Mouse (Mus musculus): Measurements from ENCODE around the gene Nme8. TPM values are rescaled to one million over a fixed set of nuclear protein-coding genes. Genes with fewer than 3 reads are reported as not detected.

Nme8 gene
- polyA plus RNA-seq (2017; shearing (Covaris generic)), result not detected

DNA sequence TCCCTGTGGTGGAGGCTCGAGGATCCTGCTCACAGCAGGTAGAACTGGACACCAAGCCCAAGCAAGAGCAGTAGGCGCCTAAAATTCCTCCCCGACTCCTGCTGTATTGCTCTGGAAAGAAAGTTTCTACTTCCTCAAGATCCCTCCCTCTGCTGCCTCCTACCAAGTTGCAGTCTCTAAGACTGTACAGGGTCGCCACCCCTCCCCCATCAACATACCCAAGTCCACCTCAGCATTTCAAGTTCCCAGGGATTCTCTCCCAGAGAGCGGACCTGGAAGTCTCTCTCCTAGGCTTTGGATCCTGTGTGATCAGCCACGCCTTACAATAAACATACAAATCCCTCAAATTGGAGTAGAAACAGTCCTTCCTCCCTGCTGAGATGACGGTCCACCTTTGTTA is at the start of gene Nme8:
Gene Nme8, minus strand, starts transcription at position 5 of the 400 bp plus-strand sequence.

DNA sequence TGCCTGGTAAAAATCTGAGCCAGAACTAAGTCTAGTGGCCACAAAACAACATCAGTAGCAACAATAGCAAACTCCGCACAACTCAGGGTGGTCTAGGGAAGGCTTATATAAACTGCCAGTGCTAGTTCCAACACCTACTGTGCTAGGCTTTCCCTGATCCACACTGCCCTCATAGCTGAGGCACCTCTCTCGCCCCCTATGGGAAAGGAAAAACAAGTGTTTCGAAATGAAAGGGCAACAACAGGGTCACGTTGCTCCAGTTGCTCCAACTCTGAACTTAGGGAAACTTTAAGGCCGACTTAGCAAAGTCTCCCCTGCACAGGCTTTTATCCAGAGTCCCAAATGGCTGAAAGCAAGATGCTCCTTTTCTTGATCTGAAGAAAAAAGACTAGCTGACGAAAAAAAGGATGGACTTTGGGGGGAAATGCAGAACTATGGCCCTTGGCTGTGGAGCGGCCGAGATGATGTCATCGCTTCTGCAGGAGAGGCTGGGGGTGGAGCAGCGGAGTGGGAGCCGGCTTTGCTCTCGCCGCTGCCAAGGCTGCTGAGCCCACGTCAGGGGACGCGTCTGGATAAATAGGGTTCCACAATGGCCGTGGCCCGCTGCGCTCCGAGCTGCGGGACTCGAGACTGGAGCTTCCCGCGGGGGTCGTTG is 74.9 kb downstream of the Nme8 start, which contains the start of gene Sfrp4:
Gene Sfrp4, plus strand, starts transcription at position 532 of the 655 bp plus-strand sequence.

DNA sequence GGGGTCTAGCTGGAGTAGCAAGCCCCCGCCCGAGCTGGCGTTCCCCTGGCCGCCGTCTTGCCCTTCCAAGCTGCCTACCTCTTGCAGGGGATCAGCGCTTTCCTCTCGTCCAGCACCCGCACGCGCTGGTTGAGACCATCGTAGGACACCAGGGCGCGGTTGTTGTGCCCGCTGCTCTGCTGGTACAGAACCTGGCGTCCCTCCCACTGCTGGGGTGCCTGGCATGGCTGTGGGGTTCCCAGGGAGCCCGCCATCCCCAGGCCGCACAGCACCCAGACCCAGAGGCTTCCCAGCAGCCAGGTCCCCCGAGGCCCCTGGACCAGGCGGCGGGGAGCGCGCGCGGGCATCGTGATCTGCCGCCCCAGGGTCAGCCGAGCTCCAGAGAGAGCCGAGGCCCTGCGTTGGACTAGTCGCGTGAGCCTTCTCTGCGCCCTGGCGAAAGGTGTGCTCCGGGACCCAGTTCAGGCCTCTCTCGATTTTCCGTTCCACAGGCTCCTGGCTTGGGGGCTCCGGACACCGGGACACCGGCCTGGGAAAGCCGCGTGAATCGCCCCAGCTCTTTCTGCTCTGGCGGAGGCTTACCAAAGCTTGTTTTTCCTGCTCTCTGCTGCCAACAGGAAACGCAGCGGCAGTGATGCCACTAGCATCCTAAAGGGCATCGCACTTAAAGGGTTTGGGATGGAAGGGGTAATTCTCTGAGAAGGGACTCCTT is 78.2 kb downstream of the Nme8 start, which contains the start of gene Epdr1:
Gene Epdr1, minus strand, starts transcription at position 712 of the 712 bp plus-strand sequence.

Other genes with a start within 250 kb of the Nme8 start
- 1.3 TPM for gene Epdr1, start 77.9 kb downstream of the Nme8 start, polyA plus RNA-seq (2017; shearing (Covaris generic))
- gene Sfrp4, start 74.7 kb downstream of the Nme8 start, polyA plus RNA-seq (2017; shearing (Covaris generic)), result not detected
- gene Gpr141, start 126.5 kb upstream of the Nme8 start, polyA plus RNA-seq (2017; shearing (Covaris generic)), result 0.52 TPM

All from inflammation-experienced regulatory T-cells, adult 16 weeks (primary cell).